Mouse (Mus musculus) erythroblast, embryonic 14.5 days (primary cell): ENCODE results near the gene Tecpr2.

Experiments used
- GATA1 ChIP-seq: IDR thresholded peaks from 2 replicates; pipeline ENCODE4 v1.6.1; 2012; ENCODE audit warnings: low read length, inconsistent platforms, mixed read lengths
- TAL1 ChIP-seq: IDR thresholded peaks from 3 replicates; pipeline ENCODE4 v1.6.1; 2012; ENCODE audit warnings: low read length, inconsistent platforms, mixed read lengths

DNA sequence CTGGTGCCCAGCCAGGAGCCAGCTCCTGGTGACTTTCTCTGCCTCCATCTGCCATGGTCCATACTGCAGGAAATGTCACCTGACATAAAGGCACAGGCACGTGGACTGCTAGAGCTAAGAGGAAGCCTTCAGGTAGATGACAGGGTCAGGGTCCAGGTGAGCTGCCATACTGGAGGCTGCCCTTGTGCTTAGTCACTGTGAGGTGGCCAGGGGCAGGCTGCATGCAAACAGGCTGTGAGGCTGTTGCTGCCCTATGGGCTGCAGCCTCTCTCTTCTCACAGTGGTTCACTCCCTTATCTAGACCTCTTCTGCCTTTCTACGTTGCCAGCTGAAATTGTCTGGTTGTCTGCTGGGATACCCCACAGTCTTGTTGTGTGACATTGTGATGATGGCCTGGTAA, 78.1 kb downstream of the Tecpr2 start:
- TF ChIP-seq GATA1 = no peak
- no peak for TF ChIP-seq TAL1
